Mouse (Mus musculus) adrenal gland, adult 2 months (tissue): ENCODE data around the gene Lsm11. TPM values are rescaled to one million over a fixed set of nuclear protein-coding genes. Genes with fewer than 3 reads are reported as not detected.
A peak's percentile ranks its signal among the peaks of the same experiment; 100 is the strongest.
"Not testable (repeated sequence)": the region's sequence is repeated elsewhere in the genome, so short reads cannot be mapped to it uniquely, and the experiment has no call there.

Experiments
- DNase-seq: peaks from one replicate; pipeline ENCODE4 v3.0.0; 2021
- polyA plus RNA-seq: library from polyadenylated mRNA; depleted of rRNA; stranded (reverse); fragments of >200 nt; gene quantifications from 2 replicates; pipeline ENCODE4 v1.2.3, GENCODE M21; 2012; rRNA removed
- total RNA-seq, 2 experiments: library from RNA; stranded (reverse); gene quantifications; 2 replicates each; pipeline ENCODE4 v1.2.3; 2021

Gene Lsm11
- total and polyA plus RNA-seq, 3 experiments = 6.9 to 19.1 (median 7.0) TPM

DNA sequence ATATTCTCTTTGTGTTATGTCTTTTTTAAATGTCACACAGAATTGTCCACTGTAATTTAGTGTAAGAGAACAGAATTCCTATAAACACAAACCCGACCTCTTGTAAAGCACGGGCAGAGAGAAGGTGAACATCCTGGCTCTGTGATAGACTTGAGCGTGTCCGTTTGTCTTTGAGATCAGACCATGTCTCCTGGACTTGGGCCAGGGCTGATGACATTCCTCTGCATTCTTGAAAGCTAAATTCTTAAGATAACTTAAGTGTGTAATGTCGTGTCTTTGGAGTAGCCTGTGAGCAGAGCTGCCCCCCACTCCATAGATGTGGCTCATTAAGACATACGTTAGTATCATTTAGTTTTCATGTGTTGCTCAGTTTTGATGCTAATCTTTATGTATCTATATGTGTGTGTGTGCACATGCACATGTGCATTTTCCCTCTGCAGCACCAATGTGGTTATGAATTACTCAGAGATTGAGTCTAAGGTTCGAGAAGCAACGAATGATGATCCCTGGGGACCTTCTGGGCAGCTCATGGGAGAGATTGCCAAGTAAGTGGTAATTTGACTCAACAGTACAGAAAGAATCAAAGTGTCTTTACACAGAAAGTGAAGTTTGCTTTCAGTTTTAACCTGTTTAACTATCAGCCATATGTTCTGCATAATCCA is 61.3 kb downstream of the Lsm11 start:
- DNase-seq = no peak

DNA sequence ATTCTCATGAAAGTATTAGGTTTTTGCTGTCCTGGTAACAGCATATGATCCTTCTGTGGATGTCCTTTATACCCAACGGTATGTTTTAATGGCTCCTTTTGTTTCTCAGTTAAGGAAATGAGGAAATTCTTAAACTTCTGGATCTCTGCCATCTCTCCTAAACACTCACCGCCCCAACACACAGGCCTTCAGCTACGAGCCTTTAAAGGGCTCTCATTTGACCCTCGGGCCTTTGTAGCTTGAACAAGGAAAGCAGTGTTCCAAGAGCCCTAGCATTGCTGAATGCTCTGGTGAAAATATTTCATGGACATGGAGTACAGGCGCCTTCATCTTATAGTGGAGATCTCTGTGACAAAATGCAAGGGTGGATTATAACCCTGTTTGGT is 63.1 kb downstream of the Lsm11 start:
- no peak for DNase-seq

DNA sequence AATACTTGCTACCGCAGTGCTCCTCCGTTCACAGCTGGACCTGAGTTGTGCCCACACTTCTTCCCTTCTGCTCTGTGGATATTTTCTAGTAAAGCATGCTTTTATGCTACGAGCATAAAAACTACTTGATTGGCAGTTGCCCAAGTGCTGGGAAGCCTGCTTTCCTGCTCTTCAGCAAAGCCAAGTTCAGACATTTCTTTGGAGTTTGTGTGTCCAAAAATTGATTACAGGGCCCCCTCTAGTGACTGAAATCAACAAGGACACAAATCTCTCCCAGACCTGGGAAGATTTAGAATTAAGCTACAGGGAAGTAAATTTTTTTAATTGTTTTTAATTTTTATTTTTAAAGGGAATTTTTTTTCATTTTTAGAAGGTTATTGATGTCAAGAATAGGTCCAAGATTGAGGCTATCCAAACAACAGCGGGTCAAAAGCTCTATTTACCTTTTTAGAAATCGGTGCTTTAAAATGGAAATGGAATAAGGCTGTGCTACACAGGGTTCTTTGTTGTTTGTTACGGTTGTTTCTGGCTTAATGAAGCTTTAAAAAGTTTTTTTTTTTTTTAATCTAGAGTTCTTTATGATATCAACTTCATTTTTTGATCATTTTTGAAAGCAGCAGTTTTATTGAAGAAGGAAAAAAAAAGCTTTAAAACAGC is 63.6 kb downstream of the Lsm11 start:
- DNase-seq = peak; percentile 53

DNA sequence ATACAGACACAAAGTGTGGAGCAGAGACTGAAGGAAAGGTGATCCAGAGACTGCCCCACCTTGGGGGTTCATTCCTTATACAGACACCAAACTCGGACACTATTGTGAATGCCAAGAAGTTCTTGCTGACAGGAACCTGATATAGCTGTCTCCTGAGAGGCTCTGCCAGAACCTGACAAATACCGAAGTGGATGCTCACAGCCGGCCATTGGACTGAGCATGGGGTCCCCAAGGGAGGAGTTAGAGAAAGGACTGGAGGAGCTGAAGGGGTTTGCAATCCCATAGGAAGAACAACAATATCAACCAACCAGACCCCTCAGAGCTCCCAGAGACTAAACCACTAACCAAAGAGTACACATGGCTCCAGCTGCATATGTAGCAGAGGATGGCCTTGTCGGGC is 65.4 kb downstream of the Lsm11 start:
- DNase-seq = not testable (repeated sequence)

Other genes with a start within 250 kb of the Lsm11 start
- 10 to 100 TPM; 61.2 to 99.1 TPM for gene Clint1, start 92.9 kb downstream of the Lsm11 start, total RNA-seq
- 26.1 and 41.4 TPM in 2 replicates for gene Clint1, start 92.9 kb downstream of the Lsm11 start, polyA plus RNA-seq
- gene Thg1l, start 10.6 kb upstream of the Lsm11 start, total RNA-seq = 10 to 100 TPM; 16.9 to 17.8 TPM
- 3.4 and 4.6 TPM in 2 replicates for gene Thg1l, start 10.6 kb upstream of the Lsm11 start, polyA plus RNA-seq
- gene Sox30, start 35.4 kb upstream of the Lsm11 start, total RNA-seq = under 1 TPM; 0.14 to 0.28 TPM
- gene Sox30, start 35.4 kb upstream of the Lsm11 start, polyA plus RNA-seq = 0.21 and 0.25 TPM in 2 replicates
- gene Gm12166, start 107.4 kb upstream of the Lsm11 start, total RNA-seq = 1 to 10 TPM in 1 of 2 experiments, under 1 TPM in 1; 0.92 to 3.5 TPM
- 7.5 and 14.5 TPM in 2 replicates for gene Gm12166, start 107.4 kb upstream of the Lsm11 start, polyA plus RNA-seq
- gene Adam19, start 111.1 kb upstream of the Lsm11 start, total RNA-seq = 1 to 10 TPM; 2.6 to 6.7 TPM
- gene Adam19, start 111.1 kb upstream of the Lsm11 start, polyA plus RNA-seq = 2.9 and 3.8 TPM in 2 replicates
- gene Nipal4, start 221.6 kb upstream of the Lsm11 start, total RNA-seq = not detected
- gene Nipal4, start 221.6 kb upstream of the Lsm11 start, polyA plus RNA-seq = 0.04 and 0.07 TPM in 2 replicates